Mouse (Mus musculus): ENCODE results near the gene Vmn1r123.
"Not testable (repeated sequence)": the region's sequence is repeated elsewhere in the genome, so short reads cannot be mapped to it uniquely, and the experiment has no call there.

The Vmn1r123 gene

GRCm38 (mm10) chr7:21161885-21162284, at the start of gene Vmn1r123:
Vmn1r123 (plus strand) TSS chr7:21162185.
- DNase-seq: not testable (repeated sequence)

- not testable (repeated sequence) for DNase-seq
Observed at GRCm38 (mm10) chr7:21134028-21134427, 28.0 kb upstream of the Vmn1r123 start, which contains the start of gene Vmn1r122. Vmn1r122 (minus strand) TSS chr7:21134128.

DNA sequence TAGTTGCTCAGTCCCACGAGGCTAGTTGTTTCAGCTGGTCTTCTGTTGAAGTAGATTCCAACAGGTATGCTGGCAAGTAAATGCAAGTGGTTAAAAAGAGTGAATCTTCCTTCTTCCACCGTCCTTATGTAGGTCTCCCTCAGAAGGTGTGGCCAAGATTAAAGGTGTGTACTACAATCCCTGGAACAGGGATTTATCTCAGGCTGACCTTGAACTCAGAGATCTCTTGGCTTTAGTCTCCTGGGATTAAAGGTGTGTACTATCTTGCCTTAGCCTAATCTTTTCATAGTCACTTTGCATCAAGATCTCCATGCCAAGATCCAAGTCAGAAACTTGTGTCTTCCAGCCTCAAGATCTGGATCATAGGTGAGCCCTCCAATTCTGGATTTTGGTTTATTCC, 28.3 kb downstream of the Vmn1r123 start, which contains the start of gene Gm5157:
Gene Gm5157, minus strand, starts transcription at position 101 of the 400 bp plus-strand sequence.
- not testable (repeated sequence) for DNase-seq

Measured in lung, adult 18-20 months (tissue).